9 mouse cellular contexts compared by ENCODE assay signal in the genomic region with DNA sequence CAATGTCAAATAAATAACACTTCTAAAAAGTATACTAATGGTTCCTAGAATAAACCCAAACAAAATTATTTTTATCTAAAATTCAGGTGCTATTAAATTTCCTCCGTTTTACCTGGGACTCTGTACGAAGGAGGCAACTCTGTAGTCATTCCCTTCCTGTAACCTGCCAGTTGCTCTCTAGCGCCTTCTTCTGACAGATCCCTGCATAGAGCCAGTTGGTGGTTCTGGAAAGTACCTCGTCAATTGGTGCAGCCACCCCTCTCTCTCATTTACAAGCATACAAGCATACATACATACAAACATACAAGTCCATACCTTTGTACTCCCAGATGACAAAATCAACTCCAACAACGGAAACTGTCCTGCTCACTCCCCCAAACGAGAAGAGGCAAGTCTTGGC. TPM values are rescaled to one million over a fixed set of nuclear protein-coding genes. Genes with fewer than 3 reads are reported as not detected.
DNase-seq lines count a peak whose midpoint lies in the region; ATAC-seq and TF ChIP-seq lines count a peak whose summit lies in the region.
"Had no signal": no experiment of that assay in that cellular context is flagged by ENCODE, and none has a peak within 500 bp of the region (broad histone marks: within the 10 kb centered on the region; RNA-seq: fewer than 3 reads in every experiment).

No protein-coding gene starts in this region.

- H3K4me1 ChIP-seq in heart, embryonic 10.5 days = no peaks in the 10 kb centered on the region
- no peaks in the 10 kb centered on the region for H3K4me1 ChIP-seq in lung, postnatal 0 days (ENCODE audit: insufficient read depth, low read depth, low read length)
- peaks cover 3% of the 10 kb centered on the region; the same call in 1 of the 2 replicates for H3K4me1 ChIP-seq in forebrain, embryonic 10.5 days
- H3K4me1 ChIP-seq: limb, embryonic 12.5 days had no signal

- H3K4me3 ChIP-seq in heart, embryonic 10.5 days = no peak overlapping the region
- no peak overlapping the region for H3K4me3 ChIP-seq in lung, postnatal 0 days (ENCODE audit: low read depth, low read length)
- H3K4me3 ChIP-seq in forebrain, embryonic 10.5 days = no peak overlapping the region
- H3K4me3 ChIP-seq: limb, embryonic 12.5 days had no signal

- H3K36me3 ChIP-seq in heart, embryonic 10.5 days = no peaks in the 10 kb centered on the region
- H3K36me3 ChIP-seq in lung, postnatal 0 days (ENCODE audit: insufficient read depth, low read length) = no peaks in the 10 kb centered on the region
- no peaks in the 10 kb centered on the region for H3K36me3 ChIP-seq in forebrain, embryonic 10.5 days (replicated peaks)
- H3K36me3 ChIP-seq: limb, embryonic 12.5 days had no signal

- H3K9me3 ChIP-seq in heart, embryonic 10.5 days = no peaks in the 10 kb centered on the region
- H3K9me3 ChIP-seq in lung, postnatal 0 days (ENCODE audit: low read length) = no peaks in the 10 kb centered on the region
- no peaks in the 10 kb centered on the region for H3K9me3 ChIP-seq in forebrain, embryonic 10.5 days
- H3K9me3 ChIP-seq: limb, embryonic 12.5 days had no signal

- no peak for TF ChIP-seq EP300 in lung, postnatal 0 days (IDR thresholded peaks at IDR 0.05)

- intact Hi-C loops in heart, postnatal 14 days (cut with DNase I) = no loop called here

- H3K4me2 ChIP-seq in lung, postnatal 0 days (replicated peaks; ENCODE audit: low read depth, low read length) = no peak overlapping the region
- H3K4me2 ChIP-seq: limb, embryonic 12.5 days had no signal

- H3K27me3 ChIP-seq in heart, embryonic 10.5 days (ENCODE audit: insufficient read depth, poor library complexity, severe bottlenecking) = no peaks in the 10 kb centered on the region; the same call in 1 of the 2 replicates
- no peaks in the 10 kb centered on the region for H3K27me3 ChIP-seq in lung, postnatal 0 days (replicated peaks; ENCODE audit: insufficient read depth, low read length)
- no peaks in the 10 kb centered on the region for H3K27me3 ChIP-seq in forebrain, embryonic 10.5 days (ENCODE audit: poor library complexity, severe bottlenecking)
- H3K27me3 ChIP-seq: limb, embryonic 12.5 days had no signal

- no peak overlapping the region for H3K27ac ChIP-seq in heart, embryonic 10.5 days
- H3K27ac ChIP-seq in lung, postnatal 0 days (ENCODE audit: low read length) = no peak overlapping the region
- H3K27ac ChIP-seq in forebrain, embryonic 10.5 days = no peak overlapping the region
- H3K27ac ChIP-seq: limb, embryonic 12.5 days had no signal

- H3K9ac ChIP-seq in lung, postnatal 0 days (replicated peaks; ENCODE audit: low read depth) = no peak overlapping the region
- H3K9ac ChIP-seq: limb, embryonic 12.5 days had no signal

- no peak for ATAC-seq in lung, postnatal 0 days

- 29% methylated on average over 6 of the region's 6 CpGs for WGBS in heart, embryonic 10.5 days
- 28% methylated on average over 6 of the region's 6 CpGs for WGBS in lung, postnatal 0 days
- 29% methylated on average over 6 of the region's 6 CpGs for WGBS in forebrain, embryonic 10.5 days

- TF ChIP-seq CTCF in lung, postnatal 0 days (IDR thresholded peaks at IDR 0.05) = peak; percentile 82

- DNase-seq in heart, postnatal 14 days = peak; percentile 22 to 59
- no peak for DNase-seq in heart, embryonic 10.5 days (ENCODE audit: low spot score)
- peak; percentile 9 to 35 for DNase-seq in spleen, postnatal 10 days (ENCODE audit: low spot score in 2 of 2)
- DNase-seq in spleen, postnatal 4 days (ENCODE audit: low spot score in 2 of 2) = no peak
- peak; percentile 29 for DNase-seq in adrenal gland, postnatal 25 days
- DNase-seq in lung, postnatal 0 days (ENCODE audit: low spot score) = no peak
- no peak for DNase-seq in right cerebral cortex, postnatal 4 days
- DNase-seq in forebrain, embryonic 10.5 days (ENCODE audit: extremely low spot score, low spot score) = no peak

RNA-seq across cellular contexts. Expression of a gene that starts 59.9 kb away (rescaled TPM):
- total RNA-seq in heart, postnatal 14 days (2021) = under 1 TPM in 1 of 2 experiments, not detected in 1; 0.10 TPM
- 0.05 TPM in 1 of 2 replicates, not detected in the other for polyA plus RNA-seq in heart, embryonic 10.5 days (2016; fragmentation: Nextera tagmentation; extraction: Ambion mirVana)
- total RNA-seq in adrenal gland, postnatal 25 days (2021) = not detected in 2 replicates
- polyA plus RNA-seq in lung, postnatal 0 days (2015; fragmentation: Nextera tagmentation; extraction: Ambion mirVana) = 1.2 and 1.4 TPM in 2 replicates
- not detected in 2 replicates for polyA plus RNA-seq in forebrain, embryonic 10.5 days (2016; fragmentation: Nextera tagmentation; extraction: Ambion mirVana)

Comparison
In these comparisons a context has a peak if more than half of its experiments do, and no peak if none do; other contexts are left out.
1. DNase-seq: peak in heart, postnatal 14 days (2 of 2), spleen, postnatal 10 days (2 of 2) and adrenal gland, postnatal 25 days (single experiment); none in heart, embryonic 10.5 days (single experiment), spleen, postnatal 4 days (0 of 2), lung, postnatal 0 days (single experiment), right cerebral cortex, postnatal 4 days (single experiment) and forebrain, embryonic 10.5 days (single experiment).